Mouse (Mus musculus): Measurements from ENCODE around the gene C1ql2. TPM values are rescaled to one million over a fixed set of nuclear protein-coding genes. Genes with fewer than 3 reads are reported as not detected.
A peak's percentile ranks its signal among the peaks of the same experiment; 100 is the strongest.

C1ql2 gene
- not detected for total RNA-seq (2021)
- 0.04 and 0.13 TPM in 2 replicates for polyA plus RNA-seq (2012; rRNA removed)
- long read RNA-seq = 0 reads

DNA sequence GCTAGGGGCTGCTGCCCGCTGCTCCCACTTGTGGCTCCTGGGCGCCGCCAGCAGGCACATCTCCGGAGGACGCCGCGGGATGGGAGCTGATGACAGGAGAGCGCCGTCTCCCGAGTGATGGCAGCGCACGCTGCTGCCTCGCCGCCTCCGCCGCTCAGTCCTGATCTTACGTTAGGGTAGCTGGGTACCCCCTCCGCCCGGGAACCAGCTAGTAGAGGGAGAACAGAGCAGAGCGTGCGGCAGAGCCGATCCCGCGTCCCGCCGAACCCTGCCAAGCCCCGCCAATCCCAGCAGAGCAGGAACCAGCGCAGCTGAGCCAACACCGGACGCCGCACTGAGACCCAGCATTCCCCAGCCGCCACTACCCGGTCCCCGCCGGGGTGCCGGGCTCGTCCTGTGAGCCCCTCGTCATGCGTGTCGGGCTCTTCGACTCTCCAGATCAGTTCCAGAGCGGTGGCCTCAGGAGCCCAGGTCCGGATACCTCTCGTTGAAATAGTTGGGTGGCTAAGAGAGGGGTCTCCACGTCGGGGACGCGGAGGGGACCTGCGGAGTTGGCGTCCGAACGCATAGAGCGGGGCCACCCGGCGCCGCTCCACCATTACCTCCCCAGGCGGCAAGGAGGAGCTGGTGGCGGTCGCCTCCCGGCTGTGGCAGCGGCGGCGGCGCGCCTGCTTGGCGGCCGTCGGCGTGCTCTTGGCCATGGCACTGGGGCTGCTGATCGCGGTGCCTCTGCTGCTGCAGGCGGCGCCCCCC lies at the start of gene C1ql2:
Gene C1ql2 (plus strand): TSS at position 164 of the 753 bp plus-strand sequence.
- DNase-seq = peak; percentile 34

DNA sequence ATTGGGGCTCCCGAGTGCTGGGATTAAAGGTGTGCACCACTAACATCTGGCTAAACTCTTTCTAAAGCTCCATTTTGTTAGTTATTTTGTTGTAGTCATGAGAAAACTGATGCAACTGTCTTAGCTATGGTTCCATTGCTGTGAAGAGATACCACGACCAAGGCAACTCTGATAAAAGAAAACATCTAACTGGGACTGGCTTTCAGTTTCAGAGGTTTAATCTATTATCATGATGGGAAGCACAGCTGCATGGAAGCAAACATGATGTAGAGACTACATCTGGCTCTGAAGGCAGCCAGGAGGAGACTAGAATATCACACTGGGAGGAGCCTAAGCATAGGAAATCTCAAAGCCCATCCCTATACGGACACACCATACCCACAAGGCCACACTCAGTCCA lies 48.7 kb upstream of the C1ql2 start:
- no peak for DNase-seq

DNA sequence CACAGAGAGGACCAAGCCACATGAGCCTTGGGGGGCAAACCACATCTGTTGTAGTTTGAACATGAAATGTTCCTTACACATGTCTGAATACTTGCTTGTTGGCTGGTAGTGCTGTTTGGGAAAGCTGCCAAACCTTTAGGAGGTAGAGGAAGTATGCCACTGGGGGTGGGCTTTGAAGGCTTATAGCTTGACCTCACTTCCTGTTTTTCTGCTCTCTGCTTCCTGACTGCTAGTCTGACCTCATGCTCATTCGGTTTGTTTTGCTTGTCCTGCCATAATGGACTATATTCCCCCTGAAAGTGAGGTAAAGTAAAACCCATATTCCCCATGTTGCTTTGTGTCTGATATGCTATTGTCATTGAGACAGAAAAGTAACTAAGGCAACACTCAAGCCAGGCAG lies 46.6 kb upstream of the C1ql2 start:
- DNase-seq = no peak

DNA sequence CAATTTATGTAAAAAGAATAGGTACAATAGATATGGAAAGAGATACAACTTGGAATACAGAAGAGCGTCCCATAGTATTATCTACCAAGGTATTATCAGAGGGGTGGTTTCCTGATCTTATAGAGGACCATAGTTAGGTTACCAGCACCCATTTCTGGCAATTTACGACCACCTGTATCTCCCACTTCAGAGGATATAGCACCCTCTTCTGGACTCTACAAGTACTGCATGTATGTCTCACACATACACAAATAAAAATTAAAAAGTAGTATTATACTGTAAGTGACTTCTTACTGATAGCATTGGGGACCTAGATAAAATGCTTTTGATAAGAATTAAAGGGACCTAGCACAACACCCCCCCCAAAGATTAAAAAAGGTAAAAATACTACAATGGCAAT lies 43.4 kb upstream of the C1ql2 start:
- DNase-seq = no peak

DNA sequence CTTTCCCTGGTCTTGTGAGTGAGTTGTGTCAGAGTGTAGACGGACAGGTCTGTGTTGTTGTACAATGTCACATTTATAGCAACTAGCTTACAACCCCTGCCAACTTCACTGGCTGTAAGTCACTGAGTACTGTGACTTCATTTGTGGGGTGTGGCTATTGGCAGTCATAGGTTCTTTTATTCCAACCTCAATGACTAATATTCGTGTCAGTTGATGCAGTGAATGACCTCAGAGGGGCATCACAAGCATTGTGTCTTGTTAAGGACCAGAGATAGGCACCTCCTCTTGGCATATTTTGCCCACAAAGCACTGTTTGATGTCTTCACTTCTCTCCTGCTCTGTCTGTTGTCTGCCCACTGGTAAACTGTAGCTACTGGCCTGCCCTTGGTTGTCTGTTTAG lies 34.6 kb upstream of the C1ql2 start:
- DNase-seq = no peak

DNA sequence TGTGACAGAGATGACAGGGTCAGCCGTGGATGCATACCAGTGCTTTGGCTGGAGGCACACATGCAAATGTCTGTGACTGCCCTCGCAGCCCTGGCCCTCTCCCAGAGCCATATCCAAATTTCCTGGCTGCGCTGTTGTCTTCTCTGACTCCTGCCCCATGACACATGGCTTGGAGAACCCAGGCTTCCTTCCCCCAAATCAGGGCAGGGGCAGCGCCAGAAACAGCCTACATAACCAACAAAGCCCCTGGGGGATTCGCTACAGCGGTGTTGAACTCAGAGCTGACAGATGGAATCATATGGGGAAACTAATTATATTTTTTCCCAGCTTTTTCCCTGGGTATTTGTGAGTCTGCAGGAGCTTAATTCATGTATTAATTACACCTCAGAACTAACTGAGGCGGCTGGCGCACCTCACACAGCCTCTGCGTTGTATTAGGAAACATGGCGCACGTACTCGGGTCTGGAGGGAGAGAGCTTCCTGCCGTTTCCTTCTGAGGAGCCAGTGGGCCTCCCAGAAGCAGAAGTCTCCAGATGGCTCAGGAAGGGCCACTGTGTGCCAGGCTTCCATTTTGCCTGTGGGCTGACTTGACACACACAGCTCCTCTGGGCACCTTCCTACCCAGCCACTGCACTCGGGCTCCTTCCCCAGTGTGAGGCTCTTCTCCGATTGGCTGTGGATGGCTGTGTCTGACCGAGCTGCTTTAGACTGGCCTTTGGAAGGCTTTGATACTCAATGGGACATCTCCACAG lies 18.9 kb upstream of the C1ql2 start:
- no peak for DNase-seq

DNA sequence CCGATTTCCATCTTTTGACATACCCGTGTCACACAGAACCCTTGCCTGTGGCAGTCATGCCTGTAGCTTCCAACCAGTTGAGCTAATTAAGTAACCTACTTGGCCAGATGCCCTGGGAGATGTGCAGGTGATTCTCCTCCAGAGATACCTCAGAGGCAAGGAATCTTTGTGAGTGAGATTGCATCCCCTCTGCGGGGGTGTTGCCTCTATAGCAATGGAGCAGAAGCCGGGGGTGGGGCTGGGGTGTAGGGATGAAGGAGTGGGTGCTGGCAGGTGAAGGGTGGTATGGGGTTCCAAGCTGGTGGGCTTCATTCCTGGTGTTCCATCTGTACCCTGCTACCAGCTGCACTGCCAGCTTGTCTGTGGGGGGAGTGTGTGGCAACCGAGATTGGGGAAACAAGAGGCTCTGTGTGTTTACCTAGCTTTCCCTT lies 17.2 kb upstream of the C1ql2 start:
- DNase-seq = no peak

DNA sequence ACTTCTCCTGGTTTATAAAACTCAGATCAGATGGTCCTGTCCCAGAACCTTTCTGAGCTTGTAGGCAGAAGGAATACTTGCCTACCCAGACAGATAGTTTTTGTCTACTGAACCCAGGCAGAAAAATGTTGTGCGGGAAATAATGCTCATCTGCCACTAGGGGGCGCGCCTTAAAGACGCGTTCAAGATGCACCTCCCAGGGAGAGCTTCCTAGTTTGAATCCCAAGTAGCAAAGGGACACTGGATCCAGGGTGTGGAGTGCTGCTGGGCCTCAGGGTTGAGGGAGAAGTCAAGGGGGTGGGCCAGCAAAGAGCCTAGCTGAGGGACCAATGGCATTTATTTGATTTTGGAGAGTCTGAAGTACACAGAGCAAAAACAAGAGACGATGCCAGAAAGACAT lies 12.7 kb upstream of the C1ql2 start:
- peak; percentile 42 for DNase-seq

DNA sequence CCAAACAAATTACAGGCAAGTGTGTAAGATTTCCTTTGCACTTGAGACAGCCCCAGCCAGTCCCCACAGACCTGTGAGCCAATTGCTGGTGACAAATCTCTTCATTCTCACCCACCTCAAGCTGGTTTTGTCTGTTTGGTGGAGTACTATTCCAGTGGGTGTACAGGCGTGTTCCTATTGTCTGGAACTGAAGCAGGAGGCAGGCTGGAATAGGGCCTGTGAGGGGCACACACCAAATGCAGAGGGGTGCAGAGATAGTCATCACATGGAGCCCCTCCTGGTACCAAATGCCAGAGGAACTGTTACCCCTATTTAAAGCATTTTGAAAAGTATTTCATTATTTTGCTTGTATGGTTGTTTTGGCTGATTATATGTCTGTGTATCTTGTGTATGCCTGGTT lies 12.2 kb upstream of the C1ql2 start:
- no peak for DNase-seq

DNA sequence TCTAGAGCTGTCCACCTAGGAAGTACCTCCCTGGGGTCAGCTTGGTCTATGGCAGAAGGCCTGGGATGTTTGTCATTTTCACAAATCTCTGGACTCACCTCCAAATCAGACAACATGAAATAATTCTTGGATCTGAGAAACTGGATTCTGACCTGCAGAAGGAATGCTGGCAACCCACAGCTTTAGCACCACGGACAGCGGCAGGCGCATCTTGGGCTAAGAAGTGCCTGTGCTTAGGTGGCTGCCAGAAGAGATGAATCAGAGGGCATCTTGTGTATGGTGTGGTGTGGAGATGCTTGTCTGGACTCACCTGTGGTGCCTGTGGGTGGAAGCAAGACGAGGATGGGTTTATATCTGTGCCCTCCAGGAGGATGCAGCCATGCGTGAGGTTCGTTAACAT lies 8.5 kb upstream of the C1ql2 start:
- peak; percentile 59 for DNase-seq

DNA sequence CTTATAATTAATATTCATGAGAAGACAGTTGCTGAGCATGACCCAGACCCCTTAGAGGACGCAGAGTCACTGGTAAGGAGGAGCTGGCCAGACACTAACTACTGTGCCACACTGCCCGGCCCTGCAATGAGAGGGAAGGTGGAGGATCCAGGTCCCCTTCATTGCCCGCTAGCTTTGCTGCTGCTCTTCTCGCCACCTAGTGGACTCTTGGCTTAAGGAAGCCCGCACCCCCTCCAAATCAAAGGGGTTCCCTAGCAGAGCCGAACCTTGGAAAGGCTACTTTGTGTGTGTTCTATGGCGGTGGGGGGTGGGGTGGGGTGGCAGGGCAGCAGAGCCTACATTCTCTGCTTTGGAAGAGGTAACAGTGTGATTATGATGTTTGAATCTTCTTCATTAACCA lies 2.4 kb upstream of the C1ql2 start:
- no peak for DNase-seq

DNA sequence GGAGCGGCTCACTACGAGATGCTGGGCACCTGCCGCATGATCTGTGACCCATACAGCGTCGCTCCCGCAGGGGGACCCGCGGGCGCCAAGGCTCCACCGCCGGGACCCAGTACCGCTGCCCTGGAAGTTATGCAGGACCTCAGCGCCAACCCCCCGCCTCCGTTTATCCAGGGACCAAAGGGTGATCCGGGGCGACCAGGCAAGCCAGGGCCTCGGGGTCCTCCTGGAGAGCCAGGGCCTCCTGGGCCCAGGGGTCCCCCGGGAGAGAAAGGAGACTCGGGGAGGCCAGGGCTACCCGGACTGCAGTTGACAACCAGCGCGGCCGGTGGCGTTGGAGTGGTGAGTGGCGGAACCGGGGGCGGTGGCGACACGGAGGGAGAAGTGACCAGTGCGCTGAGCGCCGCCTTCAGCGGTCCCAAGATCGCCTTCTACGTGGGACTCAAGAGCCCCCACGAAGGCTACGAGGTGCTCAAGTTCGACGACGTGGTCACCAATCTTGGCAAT lies 842 bp downstream of the C1ql2 start:
- peak; percentile 18 for DNase-seq

DNA sequence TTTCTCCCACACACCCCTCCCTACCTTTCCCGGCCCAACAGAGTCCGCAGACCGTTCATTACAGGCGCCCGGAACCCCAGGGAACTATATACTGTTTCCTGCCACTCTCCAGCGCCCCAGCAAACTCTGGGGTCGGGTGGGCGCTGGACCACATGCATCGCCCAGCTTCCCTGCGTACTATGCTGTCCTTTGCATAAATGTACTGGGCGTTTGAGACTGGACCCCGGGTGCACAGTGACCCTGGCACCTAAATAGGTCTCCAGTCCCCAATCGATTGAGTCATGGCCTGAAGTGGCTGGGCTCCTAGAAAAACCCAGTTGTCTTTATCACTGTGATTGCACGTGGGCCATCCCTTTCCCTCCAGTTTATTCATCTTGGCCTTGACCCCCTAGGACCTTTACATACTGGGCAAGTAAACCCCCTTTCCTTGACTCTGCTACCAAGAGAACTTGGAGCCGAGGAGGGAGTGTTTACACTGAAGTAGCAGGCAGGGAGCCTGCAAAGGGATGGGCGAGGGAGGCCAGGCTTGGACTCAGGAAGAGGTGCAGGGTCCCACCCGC lies 1.5 kb downstream of the C1ql2 start:
- no peak for DNase-seq

DNA sequence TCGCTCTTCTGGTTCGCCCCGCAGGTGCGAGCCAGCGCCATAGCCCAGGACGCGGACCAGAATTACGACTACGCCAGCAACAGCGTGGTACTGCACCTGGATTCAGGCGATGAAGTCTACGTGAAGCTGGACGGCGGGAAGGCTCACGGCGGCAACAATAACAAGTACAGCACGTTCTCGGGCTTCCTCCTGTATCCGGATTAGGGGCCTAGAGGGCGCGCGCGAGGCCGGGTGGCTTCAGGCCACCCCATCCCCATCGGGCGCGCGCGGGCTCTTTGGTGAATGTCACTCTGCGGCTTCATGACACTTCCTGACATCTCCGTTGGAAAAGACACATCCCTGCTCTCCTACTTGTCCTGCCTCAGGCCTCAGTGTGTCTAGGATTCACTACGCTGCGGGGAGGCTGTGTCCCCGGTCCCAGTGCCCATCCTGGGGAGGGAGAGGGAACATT lies 2.0 kb downstream of the C1ql2 start:
- peak; percentile 58 for DNase-seq

DNA sequence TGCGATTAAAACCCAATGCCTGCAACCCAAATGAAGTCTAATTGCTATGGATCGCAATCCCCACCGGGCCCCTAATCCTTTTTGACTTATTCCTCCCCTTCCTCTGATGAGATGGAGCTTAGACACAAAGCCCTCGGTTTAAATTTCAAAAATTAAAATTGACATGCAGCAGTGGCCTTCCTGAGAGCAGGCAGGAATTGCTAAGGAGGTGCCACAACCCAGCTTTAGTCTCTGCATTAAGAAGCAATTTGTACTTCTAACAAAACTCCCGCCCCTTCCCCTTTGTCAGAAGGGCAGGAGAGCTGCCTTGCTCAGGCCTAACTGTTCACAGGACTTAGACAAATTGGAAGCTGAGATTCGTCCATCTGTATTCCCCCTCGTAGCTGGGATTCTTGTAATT lies 4.6 kb downstream of the C1ql2 start:
- no peak for DNase-seq

DNA sequence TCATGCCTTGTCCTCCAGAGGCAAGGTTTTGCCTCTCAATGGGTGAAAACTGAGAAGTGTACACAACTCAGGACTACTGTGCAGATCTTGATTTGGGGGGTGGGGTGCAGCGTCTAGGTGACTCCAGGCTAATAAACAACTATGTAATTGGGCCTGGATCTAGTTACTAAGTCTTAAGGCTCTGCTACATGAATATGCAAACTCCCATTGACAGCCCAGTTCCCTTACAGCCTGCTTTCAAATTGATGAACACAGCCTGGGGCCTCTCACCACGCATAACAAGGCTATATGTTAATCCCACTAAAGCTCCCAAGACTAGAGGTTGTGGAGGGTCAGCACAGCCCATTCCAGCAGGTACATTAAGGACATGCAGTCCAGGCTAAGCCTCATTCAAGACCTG lies 14.0 kb downstream of the C1ql2 start:
- no peak for DNase-seq

DNA sequence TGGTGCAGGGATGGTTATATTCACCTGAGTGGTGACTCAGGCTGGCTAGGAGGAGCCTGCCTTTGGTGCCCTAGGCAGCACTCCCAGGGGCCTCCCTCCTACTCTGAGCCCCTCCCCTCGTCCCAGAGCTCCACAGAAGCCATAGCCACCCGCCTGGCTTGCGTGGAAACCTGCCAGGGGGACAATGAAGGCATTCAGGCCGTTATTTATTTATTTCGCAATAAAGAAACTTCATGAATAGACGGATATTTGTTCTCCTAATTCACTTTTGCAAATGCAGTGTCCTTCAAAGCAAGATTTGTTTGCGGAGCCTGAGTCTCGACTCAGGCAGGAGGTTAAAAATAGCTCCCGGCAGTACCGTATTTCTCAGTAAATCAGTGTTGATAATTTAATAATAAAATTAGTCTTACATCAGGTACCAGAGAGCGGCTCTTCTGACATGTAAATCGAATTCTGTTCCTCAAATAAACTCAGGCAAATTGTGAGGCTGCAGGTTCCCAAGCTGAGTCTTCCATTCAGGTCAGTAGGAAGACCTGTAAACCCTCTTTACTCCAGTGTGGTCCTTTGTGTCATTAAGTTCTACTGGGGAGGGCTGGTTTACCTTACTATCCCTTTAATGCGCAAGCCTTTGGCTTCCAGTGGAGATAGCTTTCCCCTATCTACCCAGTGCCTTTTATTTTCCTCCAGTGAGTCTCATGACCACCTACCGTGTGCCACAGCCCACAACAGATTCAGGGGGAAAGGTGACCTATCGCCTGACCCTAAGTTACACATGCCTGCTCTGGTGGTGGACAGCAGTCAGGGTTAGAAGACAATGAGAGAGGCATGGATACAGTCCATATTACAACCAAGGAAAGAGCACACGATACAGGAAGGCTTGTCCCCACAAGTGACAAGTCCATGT lies 17.2 kb downstream of the C1ql2 start:
- DNase-seq = peak; percentile 71

DNA sequence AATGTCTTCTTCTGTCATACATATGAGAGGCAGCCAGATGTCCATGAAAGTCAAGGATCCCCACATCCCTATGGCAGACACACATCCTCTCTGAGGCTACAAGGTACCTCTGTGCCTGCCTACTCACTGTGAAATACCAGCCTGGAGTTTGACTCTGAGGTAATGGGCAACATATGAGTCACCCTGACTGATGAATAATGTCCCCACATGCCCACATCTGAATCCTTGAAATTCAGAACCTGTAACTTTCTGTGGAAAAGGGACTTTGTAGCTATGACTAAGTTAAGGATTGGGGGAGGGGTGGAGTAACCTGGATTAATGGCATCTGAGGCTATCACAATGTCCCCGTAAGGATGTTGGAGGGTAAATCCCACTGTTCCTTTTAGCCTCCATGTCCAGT lies 23.3 kb downstream of the C1ql2 start:
- DNase-seq = peak; percentile 53

DNA sequence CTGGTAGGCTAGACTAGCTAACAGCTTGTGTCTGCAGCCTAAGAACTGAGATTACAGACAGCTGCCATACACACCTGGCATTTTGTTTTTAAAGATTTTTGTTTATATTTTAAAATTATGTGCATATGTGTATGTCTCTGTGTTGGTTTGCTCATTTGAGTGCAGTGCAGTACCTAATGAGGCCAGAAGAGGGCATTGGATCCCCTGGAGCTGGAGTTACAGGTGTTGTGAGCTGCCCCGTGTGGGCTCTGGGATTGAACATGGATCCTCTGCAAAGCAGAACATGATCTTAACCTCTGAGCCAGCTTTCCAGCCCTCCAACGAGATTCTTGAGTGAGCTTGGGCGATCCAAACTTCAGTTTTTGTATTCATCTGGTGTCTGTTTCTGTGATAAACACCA lies 27.8 kb downstream of the C1ql2 start:
- no peak for DNase-seq

DNA sequence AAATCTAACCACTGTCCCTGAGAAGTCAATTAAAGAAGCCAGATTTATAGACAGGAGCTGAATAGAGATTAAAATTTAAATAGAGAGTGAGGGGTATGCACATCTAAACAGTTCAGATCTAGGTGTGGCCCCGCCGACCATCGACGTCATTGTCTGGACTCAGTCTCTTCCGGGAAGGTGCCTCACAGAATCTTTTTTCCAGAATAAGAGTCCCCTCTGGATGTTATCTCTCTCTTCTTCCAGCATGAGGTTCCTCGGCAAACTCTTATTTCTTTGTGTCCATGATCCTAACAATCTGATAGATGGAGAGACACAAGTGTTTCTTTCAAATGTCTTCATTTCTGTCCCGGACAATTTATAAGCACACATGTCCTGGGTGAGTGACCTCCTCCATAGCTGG lies 33.7 kb downstream of the C1ql2 start:
- DNase-seq = no peak

DNA sequence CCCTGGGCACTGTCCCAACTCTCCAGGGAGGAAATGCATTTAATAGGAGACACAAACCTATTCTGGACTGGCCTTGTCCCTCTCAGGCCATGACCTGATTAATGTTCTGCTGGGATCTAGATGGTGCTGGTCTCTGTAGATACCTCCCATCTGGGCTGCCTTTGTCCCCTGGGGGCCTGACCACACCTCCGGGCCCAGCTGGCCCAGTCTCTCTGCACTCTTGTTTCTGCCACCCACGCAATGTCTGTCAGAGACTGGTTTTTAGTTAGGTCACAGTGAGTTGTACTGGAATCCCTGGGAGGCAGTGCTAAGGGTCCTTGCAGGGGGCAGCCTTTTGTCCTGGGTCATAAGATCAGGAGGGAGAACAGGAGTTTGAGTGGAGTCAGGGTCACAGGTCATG lies 34.5 kb downstream of the C1ql2 start:
- DNase-seq = no peak

DNA sequence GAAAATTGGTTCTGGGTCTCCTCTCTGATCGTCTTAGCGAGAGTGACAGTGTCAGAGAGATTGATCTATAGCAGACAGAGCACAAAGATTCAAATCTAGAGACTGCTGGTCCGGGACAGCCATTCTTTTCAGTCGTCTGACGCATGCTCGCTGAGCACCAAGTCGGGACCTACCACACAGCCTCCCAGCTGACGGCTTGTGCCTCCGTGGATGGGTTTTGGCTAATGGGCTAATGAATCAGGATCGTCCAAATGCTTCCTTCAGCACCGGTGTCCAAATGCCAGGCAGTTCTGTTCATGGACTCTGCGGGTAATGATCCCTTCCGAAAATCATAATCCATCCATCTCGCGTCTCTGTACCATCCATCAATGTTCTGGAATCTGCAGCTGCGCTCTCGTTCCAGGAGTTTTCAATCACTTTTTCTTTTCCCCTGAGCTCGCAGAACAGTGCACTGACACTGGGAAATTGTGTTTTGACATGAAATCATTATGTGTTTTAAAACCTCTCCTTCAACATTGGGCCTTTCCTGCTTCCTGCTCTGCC lies 44.7 kb downstream of the C1ql2 start:
- DNase-seq = no peak

All from adrenal gland, adult 2 months (tissue).